Mouse (Mus musculus) 3134 (cell line): ENCODE data around the gene Zfp109.

Experiments used
- DNase-seq: peaks from one replicate; pipeline ENCODE4 v3.0.0-alpha.2; 2011; ENCODE audit warnings: low spot score; ENCODE audit not compliant: insufficient read length; ENCODE audit errors: extremely low read depth

The Zfp109 gene

DNA sequence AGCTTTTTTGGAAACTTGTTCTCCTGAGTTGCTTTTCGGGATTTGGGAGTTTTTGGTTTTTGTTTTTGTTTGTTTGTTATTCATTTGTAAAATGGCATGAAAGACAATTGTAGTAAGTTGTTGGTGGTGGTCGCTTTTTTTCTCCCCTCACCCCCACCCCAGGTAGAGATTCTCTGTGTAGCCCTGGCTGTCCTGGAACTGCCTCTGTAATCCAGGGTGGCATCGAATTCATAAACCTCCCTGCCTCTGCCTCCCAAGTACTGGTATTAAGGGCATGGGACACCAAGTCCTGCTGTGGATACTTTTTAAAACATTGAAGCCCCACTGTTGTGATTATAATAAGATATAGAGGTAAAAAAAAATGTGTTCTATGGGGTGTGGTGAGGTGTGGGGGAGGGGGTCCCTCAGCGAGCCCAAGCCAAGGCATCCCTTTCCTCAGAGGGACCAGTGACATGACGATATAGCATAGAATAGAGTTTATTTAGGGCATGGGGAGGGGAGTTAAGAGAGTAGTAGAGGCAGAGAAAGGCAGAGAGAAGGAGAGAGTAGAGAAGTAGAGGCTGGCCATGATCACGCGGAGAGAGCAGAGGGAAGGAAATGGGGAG is 29.0 kb downstream of the Zfp109 start:
- no peak for DNase-seq

DNA sequence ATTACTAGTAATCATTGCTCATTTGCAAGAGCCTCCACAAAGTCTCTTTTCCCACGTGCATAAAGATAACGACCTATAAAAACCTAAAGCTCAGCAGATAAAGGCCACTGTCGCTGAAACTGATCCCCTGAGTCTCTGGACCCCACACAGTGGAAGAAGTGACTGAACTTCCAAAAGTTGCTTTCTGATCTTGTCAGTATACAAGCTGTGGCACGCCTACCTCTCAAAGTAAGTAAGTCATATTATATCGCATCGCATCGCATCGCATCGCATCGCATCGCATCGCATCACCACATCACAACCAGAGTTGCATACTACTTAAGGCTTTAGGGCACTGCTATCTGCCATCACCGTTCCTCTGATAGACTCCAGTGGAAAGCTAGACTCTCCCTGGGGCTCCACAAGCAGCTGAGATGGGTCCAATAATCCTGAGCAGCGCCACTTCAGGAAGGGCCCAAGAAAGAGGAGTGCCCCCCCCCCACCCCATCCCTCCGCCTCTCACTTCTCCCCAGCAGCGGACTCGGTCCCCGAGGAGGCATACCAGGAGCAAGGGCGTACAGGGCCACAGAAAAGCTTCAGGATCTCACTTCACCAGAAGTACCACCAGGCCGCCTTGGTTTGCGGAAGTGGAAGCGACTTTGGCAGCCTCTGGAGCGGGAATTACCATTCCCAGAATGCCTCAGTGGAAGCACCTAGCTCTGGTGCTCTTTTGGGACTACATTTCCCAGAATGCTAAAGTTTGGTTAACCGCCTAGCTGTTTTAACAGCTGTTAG is 29.7 kb downstream of the Zfp109 start:
- peak; percentile 75 for DNase-seq

DNA sequence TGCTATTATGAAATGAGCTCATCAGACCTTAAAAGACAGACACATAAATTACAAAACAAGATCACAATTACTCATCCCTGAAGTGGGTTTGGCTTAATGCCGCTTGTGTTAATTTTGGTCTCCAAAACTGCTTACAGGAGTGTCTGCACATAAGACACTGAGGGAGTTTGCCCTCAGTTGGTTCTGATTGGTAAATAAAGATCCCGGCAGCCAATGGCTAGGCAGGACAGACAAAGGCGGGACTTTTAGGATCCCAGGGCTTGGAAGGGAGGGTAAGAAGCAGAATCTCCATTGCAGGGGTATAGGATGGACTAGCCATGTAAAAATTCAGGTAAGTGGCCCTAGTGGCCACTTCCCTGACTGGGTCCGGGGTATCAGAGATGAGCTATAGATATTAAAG is 40.4 kb downstream of the Zfp109 start:
- DNase-seq: no peak

DNA sequence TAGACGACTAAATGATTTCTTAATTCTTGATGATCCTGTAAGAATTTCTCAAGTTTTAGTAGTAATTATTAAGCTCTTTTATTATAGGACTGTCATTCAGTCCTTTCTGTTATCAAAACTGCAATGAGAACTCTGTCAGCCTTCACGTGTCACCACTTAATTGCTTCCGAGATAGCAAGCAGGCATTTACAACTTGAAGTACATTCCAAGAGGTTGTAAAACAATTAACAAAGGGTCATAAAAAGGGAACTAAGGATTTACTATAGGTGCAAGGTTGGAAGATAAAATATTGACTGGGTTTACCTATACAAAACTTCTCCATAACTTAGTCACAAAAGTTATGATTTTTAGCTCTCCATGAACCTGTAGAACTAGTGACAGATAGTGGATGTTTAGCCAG is 44.2 kb downstream of the Zfp109 start:
- no peak for DNase-seq

DNA sequence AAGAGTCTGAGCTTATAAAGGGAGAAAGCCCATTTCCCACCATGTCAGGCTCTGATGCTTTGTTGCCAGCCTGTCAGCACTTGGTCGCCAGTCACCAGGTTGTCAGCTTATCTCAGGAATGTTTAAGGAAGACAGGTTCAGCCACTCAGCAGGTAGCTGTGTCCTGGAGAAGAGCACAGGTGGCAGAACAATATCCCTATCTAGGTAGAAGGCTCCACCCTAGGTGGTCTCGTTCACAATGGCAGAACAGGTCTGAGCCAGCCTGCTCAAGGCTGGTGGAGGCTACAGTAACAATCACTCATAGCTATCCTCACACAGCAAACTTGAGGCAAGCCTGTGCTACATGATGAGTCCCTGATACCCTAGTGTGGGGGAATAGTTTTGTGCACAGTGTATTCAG is 46.0 kb downstream of the Zfp109 start:
- DNase-seq: no peak

DNA sequence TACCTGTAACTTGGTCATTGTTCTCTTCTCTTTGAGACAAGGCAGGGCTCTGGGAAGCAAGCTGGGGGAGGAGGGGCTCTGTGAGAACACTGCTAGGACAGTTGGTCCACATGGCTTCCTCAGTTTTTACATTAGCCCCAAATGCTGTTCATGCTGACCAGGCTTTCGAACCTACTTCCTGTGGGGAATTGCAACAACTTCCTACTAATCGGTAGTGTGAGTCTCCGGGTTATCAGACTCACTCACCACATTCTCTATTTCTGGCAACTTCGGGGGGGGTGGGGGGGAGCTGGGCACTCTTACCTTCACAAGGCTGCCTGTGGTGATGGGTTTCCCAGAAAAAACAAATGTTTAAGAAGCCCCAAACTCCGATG is 47.8 kb downstream of the Zfp109 start:
- DNase-seq: no peak

DNA sequence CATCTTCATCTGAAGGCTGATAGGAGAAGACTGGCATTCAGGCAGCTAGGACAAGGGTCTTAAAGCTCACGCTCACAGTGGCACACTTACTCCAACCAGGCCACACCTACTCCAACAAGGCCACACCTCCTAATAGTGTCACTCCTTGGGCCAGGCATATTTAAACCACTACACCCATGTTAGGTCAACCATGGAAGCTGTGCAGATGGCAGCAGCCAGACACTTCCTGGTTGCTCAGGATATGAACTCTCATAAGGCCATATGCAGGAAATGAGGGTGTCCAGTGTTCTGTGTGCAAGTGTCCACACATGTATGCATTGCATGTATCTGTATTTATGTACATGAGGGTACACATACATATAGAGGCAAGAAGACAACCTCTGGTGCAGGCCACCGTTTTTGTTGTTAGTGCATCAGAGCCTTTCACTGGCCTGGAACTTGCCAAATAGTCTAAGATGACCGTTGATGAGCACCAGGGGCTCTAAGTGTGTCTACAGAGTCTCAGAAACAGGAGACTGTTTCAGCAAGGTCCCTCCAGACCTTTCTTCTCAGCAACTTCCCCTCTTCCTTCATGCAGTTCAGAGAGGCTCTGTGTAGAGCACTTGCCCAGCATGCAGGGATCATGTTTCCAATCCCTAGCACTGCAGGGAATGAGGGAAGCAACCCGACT is 48.3 kb downstream of the Zfp109 start:
- no peak for DNase-seq

DNA sequence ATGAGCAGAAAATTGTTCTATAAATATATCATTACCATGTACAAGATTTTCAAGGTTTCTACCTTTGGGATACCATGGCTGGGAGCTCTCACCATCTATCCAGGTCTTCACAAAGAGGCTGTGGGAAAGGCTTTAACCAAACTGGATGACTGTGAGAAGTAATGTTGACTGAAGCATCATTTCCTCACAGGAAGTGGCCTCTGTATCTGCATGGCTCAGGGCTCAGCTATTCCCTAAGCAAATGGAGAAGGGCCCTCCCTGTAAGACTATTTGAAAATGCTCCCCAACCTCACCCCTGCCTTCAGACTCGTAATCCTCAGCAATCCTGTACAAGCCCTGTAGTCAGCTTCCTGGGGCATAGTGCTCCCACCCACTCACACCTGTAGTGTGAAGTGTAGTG is 49.7 kb downstream of the Zfp109 start:
- DNase-seq: no peak
